Mouse (Mus musculus) erythroblast, embryonic 14.5 days (primary cell): ENCODE data around the gene Dnaaf2.

Source experiments
- GATA1 ChIP-seq: IDR thresholded peaks from 2 replicates; pipeline ENCODE4 v1.6.1; 2012; ENCODE audit warnings: low read length, inconsistent platforms, mixed read lengths
- TAL1 ChIP-seq: IDR thresholded peaks from 3 replicates; pipeline ENCODE4 v1.6.1; 2012; ENCODE audit warnings: low read length, inconsistent platforms, mixed read lengths

GRCm38 (mm10) chr12:69143460-69143859, 54.8 kb downstream of the Dnaaf2 start:
- TF ChIP-seq GATA1 (no peak), TAL1 (no peak)
